Mouse (Mus musculus): ENCODE results near the gene Gm5134.

The Gm5134 gene

DNA sequence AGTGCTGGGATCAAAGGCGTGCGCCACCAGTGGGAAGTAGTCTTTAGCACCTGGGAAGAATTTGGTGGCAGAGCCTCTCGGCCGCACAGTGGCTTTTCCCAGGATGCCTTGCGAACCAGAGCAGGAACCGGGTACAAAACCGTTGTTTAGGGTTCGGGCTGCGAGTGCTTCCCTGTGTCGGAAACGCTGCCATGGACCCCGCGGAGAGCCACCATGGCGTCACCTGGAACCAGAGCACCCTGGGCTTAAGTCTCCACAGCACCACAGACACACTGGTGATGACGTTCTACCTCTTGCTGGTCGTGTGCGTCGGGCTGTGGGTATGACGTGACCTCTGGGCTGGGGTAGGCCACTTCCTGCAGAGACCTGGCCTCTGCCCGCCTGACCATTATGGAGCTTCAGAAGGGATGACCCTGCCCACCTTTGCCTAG is at the start of gene Gm5134:
Gm5134 (plus strand) TSS at position 134 of the 431 bp plus-strand sequence.
- no peak for DNase-seq (ENCODE audit: low read depth)

DNA sequence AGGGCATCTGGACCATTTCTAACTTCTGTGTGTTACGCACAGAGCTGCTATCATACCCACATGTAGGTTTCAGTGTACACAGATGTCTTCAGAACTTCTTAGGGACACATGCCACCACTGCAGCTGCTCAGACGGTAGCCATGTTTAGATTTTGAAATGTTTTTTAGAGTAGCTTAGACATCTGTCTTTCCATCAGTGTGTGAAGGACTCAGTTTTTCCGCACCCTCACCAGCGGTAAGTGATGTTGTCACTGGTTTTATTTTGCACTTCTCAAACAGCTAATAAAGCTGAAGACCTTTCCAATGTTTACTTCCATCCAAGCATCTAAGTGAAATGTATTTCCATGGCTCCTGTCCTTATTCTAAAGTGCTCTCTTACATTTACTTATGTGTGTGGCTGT is 47.4 kb upstream of the Gm5134 start:
- no peak for DNase-seq (ENCODE audit: low read depth)

DNA sequence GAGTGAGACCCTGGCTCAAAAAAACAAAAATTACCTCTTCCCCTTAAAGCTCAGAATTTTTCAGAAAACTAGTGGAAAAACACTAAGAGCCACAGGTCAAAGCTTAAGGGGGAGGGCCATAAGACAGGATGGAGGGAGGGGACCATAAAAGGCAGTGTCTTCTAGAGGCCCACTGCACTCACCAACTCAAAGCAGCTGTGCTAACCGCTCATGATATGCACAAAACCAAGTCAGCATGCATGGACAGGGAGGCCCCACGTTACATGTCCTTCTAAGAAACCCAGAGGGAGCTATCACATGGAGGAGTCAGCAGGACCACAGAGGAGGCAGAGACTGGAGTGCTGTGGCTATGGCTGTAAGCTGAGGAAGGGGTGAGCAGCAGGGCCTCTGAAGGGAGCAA is 43.6 kb upstream of the Gm5134 start:
- no peak for DNase-seq (ENCODE audit: low read depth)

DNA sequence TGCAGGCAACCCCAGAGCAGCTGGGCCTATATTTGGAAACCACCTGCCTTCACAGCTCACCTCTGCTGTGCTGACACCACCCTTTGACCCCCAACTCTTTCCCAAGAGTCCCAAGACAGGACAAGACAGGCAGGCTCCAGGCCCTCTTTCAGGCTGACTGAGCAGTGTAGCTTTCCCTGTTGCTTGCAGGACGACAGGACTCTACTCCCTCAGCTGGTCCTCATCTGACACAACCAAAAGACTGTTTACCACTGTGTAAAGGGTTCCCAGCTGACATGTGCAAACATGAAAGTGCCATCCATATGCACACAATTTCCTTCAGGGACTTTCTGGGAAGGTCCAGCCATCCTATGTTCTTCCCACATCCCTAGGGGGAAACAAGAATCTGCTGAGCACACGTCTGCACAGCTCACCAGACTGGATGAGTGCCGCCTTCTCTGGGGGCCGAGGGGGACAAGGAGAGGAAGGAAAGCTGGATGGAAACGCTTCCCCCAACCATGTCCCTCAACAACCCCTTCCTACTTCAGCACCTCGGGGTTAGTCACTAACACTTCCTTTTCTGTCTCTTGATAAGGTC is 41.2 kb upstream of the Gm5134 start:
- DNase-seq (ENCODE audit: low read depth), result no peak

DNA sequence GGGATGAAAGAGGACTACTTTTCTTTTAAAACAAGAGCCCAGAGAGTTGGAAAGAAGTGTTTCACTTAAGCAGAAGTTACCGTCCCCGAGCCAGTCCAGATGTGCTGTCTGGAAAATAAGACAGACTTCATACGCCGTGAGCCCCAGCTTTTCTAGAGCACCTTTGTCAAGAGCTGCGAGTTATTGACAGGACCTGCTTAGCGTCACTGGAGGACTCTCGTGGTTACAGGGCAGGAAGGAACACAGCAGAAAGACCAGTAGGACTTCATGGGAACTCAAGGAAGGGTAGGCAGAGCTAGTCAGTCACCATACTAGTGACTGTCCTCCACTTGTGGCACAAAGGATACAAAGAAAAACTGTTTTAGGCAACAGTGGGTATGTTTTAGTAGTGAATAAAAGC is 38.8 kb upstream of the Gm5134 start:
- DNase-seq (ENCODE audit: low read depth), result no peak

DNA sequence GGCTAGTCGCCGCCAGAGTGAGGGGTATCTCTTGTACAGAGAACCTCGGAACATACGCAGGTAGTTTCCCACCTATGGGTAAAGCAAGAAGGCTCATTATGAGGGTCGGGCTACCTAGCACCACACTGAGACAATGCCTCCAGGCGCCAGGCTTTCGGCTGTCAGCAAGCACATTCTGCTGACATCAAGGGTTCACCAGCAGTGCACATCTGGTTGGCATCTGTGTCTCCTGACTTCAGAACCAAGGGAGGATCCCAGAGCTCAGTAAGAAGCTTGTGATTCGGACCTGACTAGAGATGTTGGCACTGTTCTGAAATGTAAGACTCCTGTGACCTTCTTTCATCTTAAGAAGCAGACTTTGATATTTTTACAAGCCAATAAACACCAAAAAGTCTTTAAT is 37.5 kb upstream of the Gm5134 start:
- no peak for DNase-seq (ENCODE audit: low read depth)

DNA sequence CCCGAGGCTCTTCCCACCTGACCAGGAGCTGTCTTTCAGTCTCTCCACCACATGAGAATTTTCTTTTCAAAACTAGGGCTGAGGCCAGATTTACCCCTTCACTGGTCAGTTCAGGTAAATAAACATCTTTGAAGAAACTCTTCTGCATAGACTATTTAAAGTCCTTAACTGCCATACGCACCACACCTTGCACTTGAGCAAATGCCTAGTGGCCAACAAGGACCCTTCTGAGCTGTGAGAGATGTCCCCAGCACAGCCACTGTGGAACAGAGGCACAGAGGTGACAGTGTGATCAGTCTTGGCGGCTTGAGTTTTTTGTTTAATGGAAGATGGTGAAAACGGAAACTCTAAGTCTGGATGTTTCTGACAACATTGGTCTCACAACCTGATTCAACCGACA is 35.3 kb upstream of the Gm5134 start:
- no peak for DNase-seq (ENCODE audit: low read depth)

DNA sequence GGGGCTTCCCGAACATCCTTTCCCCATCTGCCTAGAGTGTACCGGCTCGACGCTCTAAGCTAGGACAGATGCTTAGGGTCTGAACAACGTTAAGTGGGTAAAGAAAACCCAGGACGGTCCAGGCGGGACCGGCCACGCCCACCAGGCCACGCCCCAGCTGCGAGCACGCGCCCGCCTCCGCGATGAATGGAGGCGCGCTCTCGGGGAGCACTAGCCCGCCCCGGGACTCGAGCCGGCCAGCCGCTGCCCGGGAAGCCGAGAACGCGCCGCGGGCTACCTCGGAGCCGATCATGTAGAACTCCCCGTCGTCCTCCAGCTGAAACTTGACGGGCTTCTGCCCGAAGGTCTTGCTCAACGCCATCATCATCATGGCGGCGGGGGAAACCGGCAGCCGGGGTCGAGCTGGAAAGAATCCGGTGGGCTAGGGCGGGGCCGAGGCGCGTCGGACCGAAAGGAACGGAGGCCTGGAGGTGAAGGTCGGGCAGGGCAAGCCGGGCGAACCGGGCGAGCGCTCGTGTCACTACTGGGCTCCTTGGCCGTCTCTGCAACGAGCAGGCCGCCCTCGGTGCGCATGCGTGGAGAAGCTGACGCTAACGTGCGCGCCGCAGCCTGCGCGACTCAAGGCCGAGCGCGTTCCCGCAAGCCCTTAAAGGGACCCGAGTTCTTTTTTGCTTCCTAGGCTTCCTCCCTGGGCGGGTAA is 33.1 kb upstream of the Gm5134 start, which contains the start of gene Smarcb1:
Smarcb1 (minus strand) TSS at position 592 of the 700 bp plus-strand sequence.
- DNase-seq (ENCODE audit: low read depth), result peak; percentile 93

DNA sequence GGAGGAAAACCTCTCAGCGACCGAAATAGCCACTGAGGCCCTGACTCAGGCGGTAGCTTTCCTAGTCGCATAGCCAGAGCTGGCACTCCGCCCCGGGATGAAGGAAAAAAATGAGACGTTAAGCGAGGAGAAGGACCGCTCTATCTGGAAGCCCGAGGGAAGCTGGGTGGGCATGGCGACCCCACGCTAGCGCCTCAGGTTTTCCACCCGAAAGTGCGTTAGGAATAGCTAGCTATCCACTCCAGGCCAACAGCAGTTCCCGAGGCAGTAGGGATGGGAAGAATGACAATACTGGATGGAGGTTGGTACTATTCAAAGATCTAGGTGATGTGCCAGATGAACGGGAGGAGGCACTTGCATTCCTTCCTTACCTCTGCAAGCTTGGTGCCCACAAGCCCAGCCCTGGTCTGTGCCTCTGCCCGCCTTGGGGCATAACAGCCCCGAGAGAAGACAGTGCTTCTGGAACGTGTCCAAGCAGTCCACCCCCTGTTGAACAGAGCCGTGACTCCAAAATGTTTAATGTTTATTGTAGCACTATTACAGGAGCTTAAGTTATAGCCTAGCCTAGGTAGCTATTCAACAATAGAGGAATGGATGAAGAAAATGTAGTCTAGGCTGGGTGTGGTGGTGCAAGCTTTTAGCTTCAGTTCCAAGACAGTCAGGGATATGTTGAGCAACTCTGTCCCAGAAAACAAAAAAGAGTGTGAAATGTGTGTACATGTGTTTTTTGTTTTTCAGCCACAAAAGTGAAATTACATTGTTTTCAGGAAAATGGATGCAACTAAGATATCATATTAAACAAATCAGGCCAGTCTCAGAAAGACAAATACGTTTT is 32.4 kb upstream of the Gm5134 start:
- DNase-seq (ENCODE audit: low read depth), result peak; percentile 36

DNA sequence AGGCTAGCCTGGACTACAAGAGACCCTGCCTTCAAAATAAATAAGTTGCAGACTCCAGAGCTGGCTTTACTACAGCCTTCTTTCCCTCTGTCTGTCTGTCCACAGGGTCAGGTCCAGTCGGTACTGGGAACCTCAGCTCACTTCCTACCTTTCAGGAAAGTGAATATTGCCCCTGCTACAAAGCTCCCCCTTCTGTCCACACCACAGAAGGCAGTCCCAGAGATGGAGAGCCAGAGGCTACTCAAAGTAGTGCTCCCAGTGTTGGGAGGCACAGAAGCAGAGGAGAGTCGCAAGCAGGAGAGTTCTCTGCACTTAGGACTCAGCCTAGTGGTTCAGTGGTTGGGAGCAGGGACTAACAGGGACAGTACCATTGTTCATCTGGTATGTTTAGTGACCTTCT is 30.0 kb upstream of the Gm5134 start:
- peak; percentile 28 for DNase-seq (ENCODE audit: low read depth)

DNA sequence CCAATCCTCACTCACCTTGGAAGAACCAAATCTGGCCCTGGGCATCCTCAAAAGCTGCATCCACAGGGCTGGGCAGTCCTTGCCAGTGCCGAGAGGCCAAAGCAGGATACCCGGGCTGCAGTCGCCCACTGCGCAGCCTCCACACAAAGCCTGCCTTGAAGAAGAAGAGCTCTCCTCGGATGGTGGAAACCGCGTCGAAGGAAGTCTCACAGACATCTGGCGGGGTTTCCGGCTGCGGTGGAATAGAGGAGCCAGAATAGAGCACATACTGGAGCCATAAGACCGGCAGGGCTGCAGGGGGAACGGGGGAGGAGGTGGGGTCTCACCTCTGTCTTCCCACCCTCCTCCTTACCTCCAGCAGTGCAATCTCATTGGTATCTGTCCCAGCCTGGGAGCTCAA is 27.9 kb upstream of the Gm5134 start:
- DNase-seq (ENCODE audit: low read depth), result no peak

DNA sequence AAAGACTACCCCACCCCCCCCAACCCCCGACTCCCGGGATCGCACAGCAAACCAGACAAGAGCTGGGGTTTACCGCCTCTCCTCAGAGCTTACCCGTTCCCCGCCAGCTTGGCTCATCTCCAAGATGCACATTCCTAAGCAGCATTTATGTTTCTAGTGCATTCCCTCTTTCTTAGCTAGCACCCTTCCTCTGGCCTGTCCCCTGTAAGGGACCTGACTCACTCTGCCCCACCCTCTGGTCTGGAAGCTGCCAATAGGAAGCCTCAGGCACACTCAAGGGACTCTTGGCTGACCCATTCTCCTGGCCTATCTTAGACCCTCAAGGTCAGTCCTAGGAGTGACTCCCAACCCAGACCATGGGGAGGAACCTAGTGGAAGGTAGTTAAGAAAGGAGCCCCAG is 24.0 kb upstream of the Gm5134 start:
- DNase-seq (ENCODE audit: low read depth), result no peak

DNA sequence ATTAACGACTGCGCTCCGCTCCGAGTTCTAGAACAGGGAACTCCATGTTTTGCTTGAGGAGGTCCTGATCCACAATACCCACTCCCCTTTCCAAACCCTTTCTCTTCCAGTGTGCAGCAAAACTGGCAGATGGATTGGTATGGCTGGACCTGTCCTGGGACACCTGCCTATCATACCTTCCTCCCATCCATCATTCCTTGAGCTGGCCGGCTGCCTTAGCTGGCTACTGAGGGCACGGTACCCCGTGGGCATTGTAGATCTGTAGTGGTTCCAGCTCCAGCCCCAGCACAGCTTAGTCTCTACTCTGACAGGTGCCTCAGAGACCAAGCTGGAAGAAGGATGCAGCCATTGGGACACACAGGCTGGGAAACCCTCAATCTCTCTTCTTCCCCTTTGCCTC is 23.0 kb upstream of the Gm5134 start:
- no peak for DNase-seq (ENCODE audit: low read depth)

DNA sequence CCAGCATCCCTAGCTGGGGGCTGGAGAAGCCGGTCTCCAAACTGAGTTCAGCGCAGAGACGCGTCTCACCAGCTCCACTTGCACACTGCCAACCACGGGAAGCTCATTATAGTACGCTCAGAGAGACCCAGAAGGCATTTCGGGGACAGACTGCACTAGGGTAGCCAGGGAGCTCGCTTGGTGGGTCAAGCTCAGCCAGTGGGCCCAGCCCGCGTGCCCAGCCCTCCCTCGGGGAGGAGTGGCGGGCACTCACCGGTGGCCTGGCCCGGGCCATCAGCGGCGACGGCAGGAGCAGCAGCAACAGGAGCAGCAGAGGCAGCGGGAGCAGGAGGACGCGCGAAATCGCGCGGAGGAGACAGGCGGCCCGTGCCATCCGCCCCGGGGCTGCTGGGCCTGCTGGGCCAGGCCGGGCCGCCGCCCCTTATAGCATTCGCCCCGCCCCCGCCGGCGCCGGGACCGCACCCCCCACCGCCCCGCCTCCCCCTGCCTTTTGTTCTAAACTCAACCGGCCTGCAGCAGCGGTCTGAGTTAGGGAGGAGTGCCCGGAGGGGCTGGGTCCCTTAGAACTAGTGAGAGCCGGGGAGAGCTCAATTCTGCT is 22.1 kb upstream of the Gm5134 start:
- DNase-seq (ENCODE audit: low read depth), result no peak

DNA sequence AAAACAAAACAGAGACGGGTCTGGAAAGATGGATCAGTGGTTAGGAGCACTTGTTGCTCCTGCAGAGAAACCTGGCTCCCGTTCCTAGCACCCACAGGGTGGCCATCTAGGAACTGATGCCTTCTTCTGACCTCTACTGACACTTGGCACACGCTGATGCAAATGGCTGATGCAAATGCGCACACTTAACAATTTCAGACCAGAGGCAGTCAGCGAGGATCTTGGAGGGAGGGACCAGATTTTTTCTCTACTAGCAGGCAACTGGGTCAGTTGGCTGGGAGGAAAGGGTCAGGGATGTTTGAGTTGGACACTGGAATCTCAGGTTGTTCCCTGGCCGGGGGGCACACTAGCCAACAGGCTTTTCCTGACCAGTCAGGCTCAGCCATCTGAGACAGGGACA is 21.4 kb upstream of the Gm5134 start, which contains the start of gene Chchd10:
Chchd10 (plus strand) TSS at position 240 of the 400 bp plus-strand sequence.
- DNase-seq (ENCODE audit: low read depth), result no peak

DNA sequence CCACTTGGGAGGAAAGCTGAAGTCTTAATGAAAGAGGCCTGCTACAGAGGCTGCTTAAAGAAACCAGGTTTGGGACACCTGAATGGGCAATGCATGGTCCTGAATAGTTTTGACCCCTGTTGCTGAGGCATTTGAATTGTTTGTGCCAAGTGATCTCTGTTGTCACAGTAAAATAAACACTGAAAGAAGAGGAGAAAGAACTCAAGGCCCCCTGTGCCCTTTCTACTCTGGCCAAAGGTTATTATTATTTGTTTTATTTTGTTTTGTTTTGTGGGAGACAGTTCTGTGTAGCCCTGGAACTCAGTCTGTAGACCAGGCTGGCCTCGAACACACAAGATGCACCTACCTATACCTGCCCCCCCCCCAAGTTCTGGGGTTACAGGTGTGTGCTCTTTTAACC is 19.3 kb upstream of the Gm5134 start:
- no peak for DNase-seq (ENCODE audit: low read depth)

DNA sequence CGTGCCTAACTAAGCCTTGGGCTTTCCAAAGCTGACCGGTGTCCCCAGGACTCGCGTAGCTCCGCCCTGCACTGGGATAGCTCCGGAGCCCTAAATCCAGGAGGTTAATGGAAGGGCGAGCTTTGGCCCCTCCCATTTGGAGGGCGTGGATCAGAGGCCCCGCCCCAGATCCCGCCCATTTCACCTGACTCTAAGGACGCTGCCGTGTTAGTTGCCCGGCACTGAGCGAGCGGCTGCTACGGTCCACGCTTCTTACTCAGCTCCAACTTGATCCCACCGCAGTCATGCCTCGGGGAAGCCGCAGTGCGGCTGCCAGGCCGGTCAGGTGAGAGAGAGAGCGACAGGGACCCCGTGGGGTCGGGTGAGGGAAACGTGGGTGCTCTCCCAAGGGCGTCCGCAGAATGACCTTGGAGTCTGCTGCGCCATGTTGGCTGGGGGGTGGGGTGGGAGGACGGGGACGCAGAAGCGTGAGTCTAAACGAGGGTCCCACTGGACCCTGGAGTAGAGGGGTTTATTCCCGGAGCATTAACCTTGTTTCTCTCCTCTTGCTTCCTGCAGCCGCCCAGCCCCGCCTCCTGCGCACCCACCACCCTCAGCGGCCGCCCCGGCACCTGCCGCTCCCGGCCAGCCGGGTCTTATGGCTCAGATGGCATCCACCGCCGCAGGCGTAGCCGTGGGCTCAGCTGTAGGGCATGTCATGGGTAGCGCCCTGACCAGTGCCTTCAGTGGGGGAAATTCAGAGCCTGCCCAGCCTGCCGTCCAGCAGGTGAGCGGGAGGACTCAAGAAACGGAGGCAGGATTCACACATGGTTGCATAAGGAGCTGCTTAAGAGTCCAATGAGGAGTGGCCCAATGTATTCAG is 18.4 kb upstream of the Gm5134 start, which contains the start of gene Mmp11:
Mmp11 (minus strand) TSS at position 817 of the 862 bp plus-strand sequence.
- DNase-seq (ENCODE audit: low read depth), result no peak

DNA sequence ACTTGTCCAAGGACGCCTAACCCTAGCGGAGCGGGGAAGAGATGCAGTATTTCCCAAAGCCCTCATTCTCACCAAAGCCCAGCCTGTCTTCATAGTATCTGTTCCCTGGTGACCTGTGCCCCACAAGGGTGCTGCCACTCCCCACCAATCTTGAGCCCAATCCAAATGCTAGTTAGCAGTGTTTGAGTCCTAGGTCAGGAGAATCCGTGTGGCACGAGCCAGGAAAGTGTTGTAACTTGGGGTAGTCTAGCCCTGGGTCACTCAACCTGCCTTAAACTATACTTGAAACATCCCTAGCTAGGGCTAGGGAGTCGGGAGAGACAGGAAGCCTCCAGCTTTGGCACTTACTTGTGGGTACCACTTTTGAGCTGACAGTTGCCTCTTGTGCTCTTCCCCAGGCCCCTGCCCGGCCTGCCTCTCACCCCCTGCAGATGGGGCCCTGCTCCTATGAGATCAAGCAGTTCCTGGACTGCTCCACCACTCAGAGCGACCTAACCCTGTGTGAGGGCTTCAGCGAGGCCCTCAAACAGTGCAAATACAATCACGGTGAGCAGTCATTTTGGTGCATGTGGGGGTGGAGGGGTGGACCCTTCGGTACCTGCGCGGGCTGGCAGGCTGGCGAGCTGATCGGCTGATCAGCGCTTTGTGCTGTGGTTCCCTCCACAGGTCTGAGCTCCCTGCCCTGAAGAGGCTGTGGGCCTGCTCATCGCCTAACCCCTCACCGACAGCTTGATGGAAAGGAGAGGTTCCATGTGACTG is 17.2 kb upstream of the Gm5134 start:
- DNase-seq (ENCODE audit: low read depth), result no peak

DNA sequence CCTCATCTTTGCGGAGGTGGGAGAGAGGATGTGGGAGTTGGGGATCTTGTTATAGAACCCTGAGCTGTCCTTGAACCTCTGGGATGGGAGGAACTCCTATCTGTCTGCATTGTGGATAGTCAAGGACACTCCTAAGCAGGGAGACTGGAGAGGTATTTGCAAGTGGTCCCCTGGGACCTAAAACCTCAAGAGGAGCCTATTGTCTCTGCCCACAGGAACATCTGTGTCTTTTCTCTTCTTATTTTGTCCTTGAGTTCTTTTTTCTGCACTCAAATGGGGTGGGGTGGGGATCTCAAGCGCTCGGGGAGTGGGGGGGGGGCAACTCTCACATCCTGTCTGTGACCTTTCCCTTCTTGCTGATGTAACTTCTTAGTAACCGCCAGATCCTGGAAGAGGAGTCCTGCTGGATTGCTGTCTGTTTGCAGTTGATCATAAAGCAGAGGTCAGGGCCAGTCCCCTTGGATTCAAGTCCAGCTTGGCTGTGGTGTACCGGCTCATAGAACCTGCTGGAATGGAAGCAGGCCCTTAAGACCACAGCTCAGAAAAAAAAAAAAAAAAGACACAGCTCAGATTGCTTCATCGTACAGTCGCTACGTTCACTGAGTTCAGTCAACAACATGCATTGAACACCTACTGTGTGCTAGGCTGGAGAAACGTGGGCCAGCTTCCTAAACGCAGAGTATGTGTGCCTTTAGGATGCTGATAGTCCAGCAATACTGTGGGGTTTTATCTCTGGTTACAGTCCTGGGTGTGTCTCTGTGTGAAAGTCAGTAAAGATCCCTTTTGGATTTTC is 16.3 kb upstream of the Gm5134 start:
- DNase-seq (ENCODE audit: low read depth), result no peak
